Mouse (Mus musculus): Measurements from ENCODE around the gene Gal3st3.
"Not testable (repeated sequence)": the region's sequence is repeated elsewhere in the genome, so short reads cannot be mapped to it uniquely, and the experiment has no call there.

Gene Gal3st3

DNA sequence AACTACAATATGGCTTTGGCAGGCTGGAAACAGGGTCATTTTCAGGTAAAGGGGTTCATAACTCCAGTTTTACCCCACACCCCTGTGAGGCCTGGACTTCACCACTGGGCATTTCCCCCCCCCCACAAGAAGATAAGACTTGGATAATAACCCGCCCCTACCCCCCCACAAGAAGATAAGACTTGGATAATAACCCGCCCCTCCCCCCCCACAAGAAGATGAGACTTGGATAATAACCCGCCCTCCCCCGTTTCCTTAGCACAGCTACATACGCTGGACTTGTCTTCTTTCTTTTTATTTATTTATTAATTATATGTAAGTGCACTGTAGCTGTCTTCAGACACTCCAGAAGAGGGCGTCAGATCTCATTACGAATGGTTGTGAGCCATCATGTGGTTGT, 10.9 kb downstream of the Gal3st3 start:
- no peak for DNase-seq

DNA sequence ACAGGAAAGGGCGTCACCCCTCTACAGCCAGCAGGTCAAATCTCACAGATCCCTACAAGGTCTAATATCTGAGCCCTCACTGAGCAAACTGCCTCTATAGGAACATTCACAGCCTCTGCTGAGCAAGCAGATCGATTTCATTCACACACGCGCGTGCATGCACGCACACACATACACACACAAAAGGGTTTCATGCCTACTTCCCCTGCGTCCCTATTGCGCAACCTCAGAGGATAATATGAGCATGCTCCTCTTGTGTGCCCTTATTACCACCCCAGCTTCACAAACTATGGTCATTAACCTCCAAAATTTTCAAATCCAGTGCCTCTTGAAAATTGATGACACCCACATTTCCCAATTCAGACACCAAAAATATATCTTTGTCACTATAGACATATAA, 15.1 kb downstream of the Gal3st3 start:
- DNase-seq: no peak

DNA sequence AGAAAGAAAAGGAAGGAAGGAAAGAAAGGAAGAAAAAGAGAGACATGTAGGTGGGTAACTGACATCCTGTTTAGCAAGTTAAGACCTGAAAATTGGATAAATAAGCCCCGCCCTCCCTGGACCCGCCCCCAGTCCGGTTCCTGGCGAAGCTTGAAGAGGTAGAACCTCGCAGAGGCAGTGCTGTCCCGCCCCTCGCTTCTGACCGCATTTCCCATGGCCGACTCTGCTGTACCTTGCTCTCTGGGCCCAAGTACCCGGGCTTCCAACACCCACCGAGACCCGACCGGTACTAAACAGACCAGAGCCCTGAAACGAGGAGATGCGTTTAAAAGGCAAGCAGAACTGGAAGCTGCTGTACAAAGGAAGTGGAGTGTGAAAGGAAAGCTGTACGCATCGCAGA, 25.7 kb downstream of the Gal3st3 start:
- peak in 1 of 2 experiments; percentile 33 for DNase-seq

DNA sequence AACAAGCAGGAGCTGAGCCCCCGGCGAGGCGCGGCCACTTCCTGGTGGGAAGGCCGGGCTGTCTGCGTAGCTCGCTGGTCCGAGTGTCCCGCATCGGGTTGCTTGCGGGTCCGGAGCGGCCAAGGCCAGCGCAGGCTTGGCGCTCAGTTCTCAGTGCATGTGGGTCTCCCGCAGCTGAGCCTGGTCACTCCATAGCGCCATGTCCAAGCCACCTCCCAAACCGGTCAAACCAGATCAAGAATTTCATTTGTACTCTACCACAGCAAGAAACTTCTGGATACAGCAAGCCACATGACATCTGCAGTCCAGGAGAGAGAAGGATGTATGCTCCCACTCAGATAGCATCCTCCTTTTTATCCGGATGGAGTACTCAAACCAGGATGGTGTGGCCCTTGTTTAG, 29.8 kb downstream of the Gal3st3 start:
- DNase-seq: no peak

DNA sequence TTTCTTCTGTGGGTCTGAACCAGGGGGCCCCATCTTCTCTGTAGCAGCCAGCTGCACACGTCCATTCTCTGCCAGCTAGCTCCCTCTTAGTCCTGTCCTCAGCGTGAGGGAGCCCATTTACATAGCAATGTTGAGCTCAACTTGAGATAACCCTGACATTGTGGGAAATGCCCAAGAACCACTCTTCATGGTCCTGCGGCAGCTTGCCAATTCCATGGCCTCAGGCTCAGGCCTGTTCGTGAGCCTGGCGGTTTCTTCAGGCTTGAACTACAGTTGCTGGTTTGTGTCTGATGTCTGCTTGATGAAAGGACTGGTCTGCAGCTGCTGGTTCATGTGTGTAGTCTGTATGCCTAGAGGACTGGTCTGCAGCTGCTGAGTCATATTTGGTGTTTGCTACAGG, 36.6 kb downstream of the Gal3st3 start:
- DNase-seq: no peak

DNA sequence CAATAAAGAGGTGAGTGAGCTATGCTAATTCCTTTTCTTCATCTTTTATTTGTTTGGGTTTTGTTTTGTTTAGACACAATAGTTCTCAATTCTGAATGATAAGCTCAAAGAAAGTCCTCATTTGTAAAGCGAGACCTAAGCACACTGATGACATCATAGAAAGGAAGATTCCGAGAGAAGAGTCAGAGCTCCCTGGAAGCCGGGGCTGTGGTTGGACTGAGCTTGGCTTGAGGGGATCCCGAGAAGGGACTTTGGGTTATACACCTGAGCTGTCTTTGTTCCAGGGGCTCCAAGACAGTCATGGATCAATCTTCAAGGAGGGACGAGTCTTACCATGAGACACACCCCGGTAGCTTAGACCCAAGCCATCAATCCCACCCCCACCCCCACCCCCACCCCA, 37.3 kb downstream of the Gal3st3 start, which contains the start of gene Catsper1:
Gene Catsper1, plus strand, starts transcription at position 301 of the 400 bp plus-strand sequence.
- no peak for DNase-seq

DNA sequence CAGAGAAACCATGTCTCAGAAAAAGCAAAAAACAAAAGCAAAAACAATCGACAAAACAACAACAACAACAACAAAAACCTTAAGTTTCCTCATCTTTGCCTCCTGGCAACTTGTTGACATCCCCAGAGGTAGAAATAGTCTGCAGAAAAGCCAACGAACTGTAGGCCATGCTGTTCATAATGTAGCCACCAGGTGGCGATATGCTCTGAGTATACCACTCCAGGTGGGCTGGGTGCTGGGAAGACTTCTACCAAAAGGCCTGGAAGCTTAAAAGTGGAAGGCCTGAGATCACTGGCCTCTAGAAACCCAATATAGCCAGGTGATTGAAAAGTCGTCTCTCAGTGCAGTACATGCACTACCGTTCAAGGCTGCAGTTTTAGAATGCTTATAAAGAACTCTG, 39.8 kb downstream of the Gal3st3 start:
- DNase-seq: peak; percentile 81 to 90

DNA sequence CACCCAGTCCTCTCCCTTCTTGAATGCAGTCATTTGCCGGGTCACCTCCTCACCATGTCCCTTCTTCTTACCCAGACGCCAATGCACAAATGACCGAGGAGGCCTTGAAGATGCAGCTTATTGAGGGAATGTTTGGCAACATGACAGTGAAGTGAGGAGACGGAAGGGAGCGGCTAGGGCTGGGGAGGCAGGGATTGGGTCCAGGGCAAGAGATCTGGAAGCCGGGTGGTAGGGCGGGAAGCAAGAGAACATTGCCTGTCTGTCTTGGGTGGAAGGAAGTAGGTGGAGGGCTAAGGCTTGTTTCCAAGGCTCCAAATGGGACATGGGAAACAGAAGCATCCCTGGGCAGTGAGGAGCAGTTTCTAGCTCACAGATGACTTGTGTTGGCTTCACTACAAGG, 43.2 kb downstream of the Gal3st3 start:
- DNase-seq: no peak

DNA sequence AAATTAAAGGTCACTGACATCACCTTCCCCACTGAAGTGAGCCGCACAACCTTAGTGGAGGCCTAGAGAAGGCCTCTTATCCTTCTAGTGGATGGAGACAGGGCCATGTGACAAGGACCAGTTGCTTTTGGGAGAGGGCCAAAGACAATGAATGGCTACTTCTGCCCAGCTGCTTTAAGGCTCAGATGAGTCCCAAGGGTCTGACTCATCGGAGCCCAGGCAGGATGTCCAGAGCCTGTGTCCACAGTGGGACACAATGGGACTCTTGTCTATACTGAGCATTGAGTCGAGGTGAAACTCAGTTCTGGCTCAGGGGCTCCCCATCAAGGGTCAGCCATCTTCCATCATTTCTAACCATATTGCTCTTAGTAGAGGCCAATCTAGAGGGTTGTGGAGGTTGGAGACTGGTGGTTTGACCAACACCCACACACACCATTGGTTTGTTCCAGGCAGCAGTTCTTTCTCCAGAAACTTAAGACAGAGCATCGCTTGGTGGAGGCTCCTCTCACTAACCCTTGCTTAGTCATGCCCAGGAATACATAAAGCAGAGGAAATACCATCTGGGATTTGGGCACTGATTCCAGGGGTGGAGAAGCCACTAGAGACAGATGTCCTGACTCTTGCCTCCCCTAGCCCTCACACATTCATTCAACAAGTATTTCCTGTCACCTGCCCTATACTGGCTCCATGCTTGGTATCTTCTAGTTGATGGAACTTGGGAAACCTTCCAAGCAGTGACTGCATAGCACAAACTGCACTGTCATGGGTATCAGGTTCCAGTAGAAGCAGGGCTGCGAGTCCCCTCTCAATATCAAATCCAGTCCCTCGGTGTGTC, 47.4 kb downstream of the Gal3st3 start:
- no peak for DNase-seq

DNA sequence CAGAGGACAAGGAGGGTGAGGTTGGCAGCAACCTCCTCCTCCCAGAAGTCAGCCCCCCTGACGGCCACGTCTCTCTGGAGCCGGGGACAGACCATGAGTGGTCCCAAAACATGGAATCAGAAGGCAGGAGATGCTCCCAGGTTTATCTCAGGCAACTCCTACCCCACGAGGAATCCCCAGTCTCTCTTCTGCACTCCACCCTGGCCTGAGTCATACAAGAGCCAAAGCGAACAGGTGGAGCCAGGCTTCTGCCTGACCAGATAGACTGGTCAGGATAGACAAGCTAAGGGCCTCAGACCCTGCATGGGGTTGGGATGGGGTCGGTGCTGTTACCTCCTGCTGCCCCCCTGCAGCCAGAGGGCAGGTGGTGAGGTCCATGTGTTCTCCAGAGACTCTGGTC, 49.9 kb downstream of the Gal3st3 start:
- peak in 1 of 2 experiments; percentile 20 for DNase-seq

DNA sequence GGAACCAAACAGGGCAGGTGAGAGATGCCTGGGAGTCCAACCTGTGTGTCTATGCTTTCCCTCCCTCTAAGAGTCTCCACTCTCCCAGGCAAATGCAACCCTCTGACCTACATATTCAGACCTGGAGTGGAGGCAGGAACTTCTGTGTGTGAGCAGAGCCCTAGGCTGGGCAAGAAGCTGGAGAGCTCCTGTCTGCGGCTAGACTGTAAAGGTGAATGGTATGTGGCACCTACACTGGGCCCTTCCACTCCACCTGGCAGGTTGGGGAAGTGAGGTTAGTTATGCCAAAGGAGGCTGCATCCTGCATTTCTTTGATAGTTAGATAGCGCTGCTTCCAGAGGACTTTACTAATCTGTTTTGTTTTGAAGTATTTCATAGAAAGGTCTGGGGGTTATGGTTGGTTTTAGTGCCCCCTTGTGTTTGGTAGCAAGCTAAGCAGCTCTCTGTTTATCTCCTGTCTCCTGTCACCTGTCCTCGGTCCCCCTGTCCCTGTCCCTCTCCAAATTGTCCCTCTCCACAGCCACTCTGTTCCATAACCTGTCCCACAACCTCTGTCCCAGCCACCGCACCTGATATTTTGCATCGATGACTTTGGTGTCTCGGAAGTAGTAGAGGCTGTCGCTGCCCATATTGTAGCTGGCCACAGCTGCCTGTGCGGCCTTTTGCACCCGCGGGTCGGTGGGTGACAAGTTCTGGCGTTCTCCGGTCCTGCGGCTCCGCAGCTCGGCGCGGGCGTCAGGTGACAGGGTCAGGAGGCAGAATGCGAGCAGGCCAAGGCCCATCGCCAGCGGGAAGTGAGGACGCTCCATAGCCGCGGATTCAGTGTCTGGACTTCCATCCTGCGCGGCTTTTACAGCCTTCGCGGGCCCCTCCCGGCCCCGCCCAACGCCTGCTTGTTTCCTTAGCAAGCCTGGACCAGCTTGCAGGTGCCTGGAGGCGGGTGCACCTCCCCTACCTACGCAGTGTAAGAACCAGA, 50.7 kb downstream of the Gal3st3 start:
- peak; percentile 79 for DNase-seq

DNA sequence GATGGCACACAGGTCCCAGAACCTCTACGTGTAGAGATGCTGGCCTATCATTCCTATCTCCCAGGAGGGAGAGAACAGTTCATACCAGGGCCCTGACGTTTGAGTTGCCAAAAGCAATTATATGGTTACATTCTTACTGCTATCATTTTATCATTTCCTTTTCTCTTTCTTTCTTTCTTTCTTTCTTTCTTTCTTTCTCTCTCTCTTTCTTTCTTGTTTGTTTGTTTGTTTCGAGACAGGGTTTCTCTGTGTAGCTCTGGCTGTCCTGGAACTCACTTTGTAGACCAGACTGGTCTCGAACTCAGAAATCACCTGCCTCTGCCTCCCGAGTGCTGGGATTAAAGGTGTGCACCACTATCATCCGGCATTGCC, 51.4 kb downstream of the Gal3st3 start, which contains the start of gene Cst6:
Gene Cst6, minus strand, starts transcription at position 73 of the 372 bp plus-strand sequence.
- not testable (repeated sequence) for DNase-seq

DNA sequence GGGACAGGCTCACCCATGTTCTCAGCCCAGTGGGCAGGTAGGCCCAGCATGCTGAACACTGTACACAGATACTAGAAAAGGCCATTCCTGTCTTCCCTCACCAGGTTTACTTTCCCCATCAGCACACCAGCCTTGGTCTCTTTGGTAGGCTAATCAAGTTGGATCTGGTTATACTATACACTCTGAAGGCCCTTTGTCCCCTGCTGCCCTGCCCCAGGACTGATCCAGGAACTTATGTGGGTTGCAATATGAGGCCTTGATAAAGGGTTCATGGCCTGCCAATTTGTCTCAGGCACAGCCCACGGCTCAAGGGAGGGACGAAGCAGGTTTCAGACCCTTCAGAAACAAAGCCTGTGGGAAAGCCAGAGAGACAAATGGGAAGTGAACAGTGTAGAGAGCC, 55.5 kb downstream of the Gal3st3 start:
- no peak for DNase-seq

DNA sequence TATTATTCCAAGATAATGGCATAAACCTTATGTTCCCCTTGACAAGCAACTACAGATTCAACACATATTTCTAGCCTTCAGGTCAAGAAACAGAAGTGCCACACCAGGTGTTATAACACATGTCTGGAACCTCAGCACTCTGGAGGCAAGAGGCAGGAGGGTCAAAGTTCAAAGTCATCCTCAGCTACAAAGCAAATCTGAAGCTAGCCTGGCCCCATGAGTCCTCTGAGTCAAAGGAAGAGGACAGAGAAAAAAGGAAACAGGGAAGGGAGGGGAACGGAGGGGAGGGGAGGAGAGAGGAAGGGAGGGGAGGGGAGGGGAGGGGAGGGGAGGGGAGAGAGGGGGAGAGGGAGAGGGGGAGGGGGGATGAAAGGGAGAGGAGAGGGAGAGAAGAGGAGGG, 57.9 kb downstream of the Gal3st3 start:
- no peak for DNase-seq

Measured in cerebellum, postnatal 25 days (tissue).